Mouse (Mus musculus) stomach, embryonic 15.5 days (tissue): ENCODE measurements around the gene Midn. TPM values are rescaled to one million over a fixed set of nuclear protein-coding genes. Genes with fewer than 3 reads are reported as not detected.

Experiments used
- ATAC-seq: fragments of 200-750 bp; cut with Nextera tagmentation; 2 replicates; pipeline ENCODE4 v1.8.0; 2017; ENCODE audit warnings: low read depth, moderate number of reproducible peaks, moderate TSS enrichment; ENCODE audit not compliant: insufficient read depth, low FRiP score
- H3K27ac ChIP-seq: fragments of 300-500 bp; sonication (generic); 2 replicates; pipeline ENCODE4 v1.5.1; 2015; ENCODE audit warnings: mild to moderate bottlenecking, inconsistent platforms
- H3K27me3 ChIP-seq: fragments of 300-500 bp; sonication (generic); replicated peaks from 2 replicates; pipeline ENCODE4 v1.6.1; 2015; ENCODE audit warnings: inconsistent platforms
- H3K36me3 ChIP-seq: fragments of 300-500 bp; sonication (generic); 2 replicates; pipeline ENCODE4 v1.6.1; 2015; ENCODE audit warnings: inconsistent platforms
- H3K4me1 ChIP-seq: fragments of 300-500 bp; sonication (generic); 2 replicates; pipeline ENCODE4 v1.6.1; 2015; ENCODE audit warnings: inconsistent platforms
- H3K4me2 ChIP-seq: fragments of 300-500 bp; sonication (generic); 2 replicates; pipeline ENCODE4 v1.6.1; 2015; ENCODE audit warnings: mild to moderate bottlenecking, inconsistent platforms
- H3K4me3 ChIP-seq: fragments of 300-500 bp; sonication (generic); replicated peaks from 2 replicates; pipeline ENCODE4 v1.5.1; 2015; ENCODE audit warnings: inconsistent platforms
- H3K9ac ChIP-seq: fragments of 300-500 bp; sonication (generic); 2 replicates; pipeline ENCODE4 v1.6.1; 2015; ENCODE audit warnings: inconsistent platforms
- H3K9me3 ChIP-seq: fragments of 300-500 bp; sonication (generic); 2 replicates; pipeline ENCODE4 v1.6.1; 2016; ENCODE audit warnings: inconsistent platforms
- WGBS: fragments of 180-500 bp; shearing (Covaris S2); methylation state at CpG from one replicate; pipeline ENCODE4 v1.1.7; 2015; 5-methylcytosine and 5-hydroxymethylcytosine counted together
- polyA plus RNA-seq: library from polyadenylated mRNA; unstranded; fragments of >200 nt; fragmentation: Nextera tagmentation; extraction: Ambion mirVana; gene quantifications from 2 replicates; pipeline ENCODE4 v1.2.1, GENCODE M21; 2015

Gene Midn
- polyA plus RNA-seq, 1 experiment from 2014 or later = 16.0 TPM

GRCm38 (mm10) chr10:80153713-80154112 lies 5.6 kb downstream of the Midn start:
- H3K9ac ChIP-seq = peak overlapping the region; percentile 12; the same call in 1 of the 2 replicates
- H3K36me3 ChIP-seq = peaks cover 46% of the 10 kb centered on the region
- peak overlapping the region; percentile 79; the same call in 1 of the 2 replicates for H3K4me3 ChIP-seq
- H3K4me1 ChIP-seq = peaks cover 66% of the 10 kb centered on the region
- H3K9me3 ChIP-seq = no peaks in the 10 kb centered on the region
- 75% methylated on average over 19 of the region's 19 CpGs for WGBS
- peak overlapping the region; percentile 100 for H3K27ac ChIP-seq
- no peak for ATAC-seq
- H3K4me2 ChIP-seq = peak overlapping the region; percentile 84
- H3K27me3 ChIP-seq = no peaks in the 10 kb centered on the region

DNA sequence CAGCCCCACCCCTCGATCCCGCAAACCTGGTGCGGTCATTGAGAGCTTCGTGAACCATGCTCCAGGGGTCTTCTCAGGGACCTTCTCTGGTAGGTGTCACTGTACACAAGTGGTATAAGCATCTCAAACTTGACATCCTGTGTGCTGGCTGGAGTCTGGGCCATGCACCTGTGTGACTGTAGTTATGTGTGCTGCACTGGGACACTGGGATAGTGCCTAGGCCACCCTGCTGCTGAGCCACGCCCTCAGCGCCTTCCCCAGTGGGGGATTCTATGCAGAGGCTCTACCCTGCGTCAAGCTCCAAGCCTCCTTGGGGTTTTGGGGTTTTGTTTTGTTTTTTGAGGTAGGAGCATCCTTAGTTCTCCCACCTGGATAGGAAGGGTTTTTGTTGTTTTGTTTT lies 6.3 kb downstream of the Midn start:
- no peak for ATAC-seq
- 74% methylated on average over 7 of the region's 7 CpGs for WGBS
- no peak overlapping the region for H3K4me3 ChIP-seq
- peaks cover 73% of the 10 kb centered on the region for H3K4me1 ChIP-seq
- H3K9me3 ChIP-seq = no peaks in the 10 kb centered on the region
- H3K27ac ChIP-seq = peak overlapping the region; percentile 100
- peaks cover 46% of the 10 kb centered on the region for H3K36me3 ChIP-seq
- no peak overlapping the region for H3K9ac ChIP-seq
- no peaks in the 10 kb centered on the region for H3K27me3 ChIP-seq
- H3K4me2 ChIP-seq = peak overlapping the region; percentile 84; the same call in 1 of the 2 replicates

- peak overlapping the region; percentile 92 for H3K27ac ChIP-seq
- H3K9me3 ChIP-seq = no peaks in the 10 kb centered on the region
- no peak for ATAC-seq
- no peaks in the 10 kb centered on the region for H3K27me3 ChIP-seq
- no peak overlapping the region for H3K4me2 ChIP-seq
- no peak overlapping the region for H3K4me3 ChIP-seq
- WGBS = 55% methylated on average over 1 of the region's 1 CpGs
- H3K4me1 ChIP-seq = peaks cover 78% of the 10 kb centered on the region
- H3K9ac ChIP-seq = no peak overlapping the region
- H3K36me3 ChIP-seq = peaks cover 46% of the 10 kb centered on the region
Observed at GRCm38 (mm10) chr10:80155277-80155676, 7.2 kb downstream of the Midn start.

DNA sequence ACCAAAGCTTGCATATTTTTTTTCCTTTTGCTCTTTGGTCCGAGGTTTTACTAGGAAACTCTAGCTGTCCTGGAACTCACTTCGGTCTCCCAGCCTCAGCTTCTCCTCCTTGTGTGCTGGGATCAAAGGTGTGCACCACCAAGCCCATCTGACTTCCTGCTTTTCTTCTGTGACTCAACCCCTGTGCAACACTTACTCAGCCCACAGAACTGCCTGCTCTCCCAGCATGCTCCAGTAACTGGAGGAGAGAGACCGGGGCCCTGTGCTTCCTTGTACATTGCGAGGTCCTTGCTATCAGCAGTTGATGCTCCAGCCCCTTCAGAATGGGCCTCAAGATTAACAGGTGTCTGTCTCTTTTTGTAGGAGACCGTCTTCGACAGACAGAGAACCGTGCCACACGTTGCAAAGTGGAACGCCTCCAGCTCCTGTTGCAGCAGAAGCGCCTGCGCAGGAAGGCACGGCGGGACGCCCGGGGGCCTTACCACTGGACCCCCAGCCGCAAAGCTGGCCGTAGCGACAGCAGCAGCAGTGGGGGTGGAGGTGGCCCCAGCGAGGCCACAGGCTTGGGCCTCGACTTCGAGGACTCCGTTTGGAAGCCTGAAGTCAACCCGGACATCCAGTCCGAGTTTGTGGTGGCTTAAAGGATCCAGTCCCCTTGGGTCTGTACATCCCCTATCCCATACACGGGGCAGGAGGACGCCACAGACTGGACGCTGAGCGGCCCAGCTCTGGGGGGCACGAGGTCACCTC lies 8.1 kb downstream of the Midn start:
- Histone ChIP-seq H3K4me1 (peaks cover 87% of the 10 kb centered on the region), H3K4me2 (no peak overlapping the region), H3K27ac (peak overlapping the region; percentile 92), H3K9ac (no peak overlapping the region), H3K9me3 (no peaks in the 10 kb centered on the region), H3K36me3 (peaks cover 46% of the 10 kb centered on the region), H3K4me3 (no peak overlapping the region), H3K27me3 (no peaks in the 10 kb centered on the region)
- no peak for ATAC-seq
- WGBS = 79% methylated on average over 29 of the region's 29 CpGs

DNA sequence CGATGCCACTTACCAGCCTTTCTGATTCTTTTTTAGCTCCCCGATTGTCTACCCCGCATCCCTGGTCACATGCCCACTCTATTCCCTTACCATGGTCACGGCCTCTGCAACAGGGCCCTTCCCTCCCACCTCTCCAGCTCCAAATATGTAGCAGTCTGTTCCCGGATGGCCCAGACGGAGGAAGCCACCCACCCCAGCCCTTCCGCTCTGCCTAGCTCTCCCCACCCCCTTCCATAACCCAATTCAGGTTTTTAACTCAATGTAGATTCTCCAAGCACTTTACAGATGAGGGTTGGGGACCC lies 8.6 kb downstream of the Midn start:
- no peaks in the 10 kb centered on the region for H3K27me3 ChIP-seq
- WGBS = 60% methylated on average over 7 of the region's 7 CpGs
- H3K27ac ChIP-seq = peak overlapping the region; percentile 92
- H3K9me3 ChIP-seq = no peaks in the 10 kb centered on the region
- no peak for ATAC-seq
- H3K4me2 ChIP-seq = no peak overlapping the region
- no peak overlapping the region for H3K4me3 ChIP-seq
- peaks cover 46% of the 10 kb centered on the region for H3K36me3 ChIP-seq
- peaks cover 92% of the 10 kb centered on the region for H3K4me1 ChIP-seq
- no peak overlapping the region for H3K9ac ChIP-seq

- WGBS = 60% methylated on average over 15 of the region's 15 CpGs
- H3K9ac ChIP-seq = no peak overlapping the region
- no peak overlapping the region for H3K4me3 ChIP-seq
- peaks cover 46% of the 10 kb centered on the region for H3K36me3 ChIP-seq
- peak overlapping the region; percentile 92; the same call in 1 of the 2 replicates for H3K27ac ChIP-seq
- no peaks in the 10 kb centered on the region for H3K9me3 ChIP-seq
- no peak overlapping the region for H3K4me2 ChIP-seq
- ATAC-seq = no peak
- peaks cover 93% of the 10 kb centered on the region for H3K4me1 ChIP-seq
- no peaks in the 10 kb centered on the region for H3K27me3 ChIP-seq
Observed at GRCm38 (mm10) chr10:80157141-80157929, 9.3 kb downstream of the Midn start.

DNA sequence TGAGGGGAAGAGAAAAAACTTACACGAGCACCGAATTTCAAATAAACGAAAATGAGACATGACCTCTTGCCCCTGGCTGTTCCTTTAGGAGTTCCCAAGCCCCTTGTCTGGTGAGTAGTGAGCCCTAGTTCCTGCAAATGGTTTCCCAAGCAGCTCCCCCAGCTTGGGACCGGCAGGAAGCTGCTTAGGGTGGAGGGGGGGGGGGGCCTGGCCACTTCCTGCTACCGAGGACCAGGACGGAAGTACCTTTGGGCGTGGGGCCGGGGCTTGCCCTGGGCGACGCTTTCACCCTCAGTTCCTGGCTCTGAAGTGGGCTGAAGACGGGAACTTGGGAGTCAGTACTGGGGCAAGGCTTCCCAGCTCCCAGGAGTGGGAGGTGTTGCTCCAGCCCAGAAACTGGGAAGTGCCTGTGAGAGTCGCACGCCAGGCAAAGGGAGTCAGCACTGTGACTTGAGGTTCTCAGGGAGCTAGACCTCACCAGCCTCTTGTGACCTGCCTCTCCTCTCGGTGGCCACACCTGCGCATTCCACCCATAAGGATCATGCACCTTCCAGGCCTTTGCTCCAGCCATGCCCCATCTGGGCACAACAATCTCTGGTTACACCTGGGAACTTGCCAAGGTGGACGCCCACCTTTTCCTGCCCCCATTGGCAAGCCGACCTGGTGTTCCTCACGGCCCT lies 10.4 kb downstream of the Midn start:
- H3K4me3 ChIP-seq = no peak overlapping the region
- H3K4me1 ChIP-seq = peaks cover 93% of the 10 kb centered on the region
- peaks cover 41% of the 10 kb centered on the region for H3K36me3 ChIP-seq
- peak overlapping the region; percentile 92 for H3K27ac ChIP-seq
- no peak for ATAC-seq
- H3K4me2 ChIP-seq = peak overlapping the region; percentile 77
- no peaks in the 10 kb centered on the region for H3K27me3 ChIP-seq
- no peaks in the 10 kb centered on the region for H3K9me3 ChIP-seq
- H3K9ac ChIP-seq = no peak overlapping the region
- WGBS = 9% methylated on average over 18 of the region's 18 CpGs

DNA sequence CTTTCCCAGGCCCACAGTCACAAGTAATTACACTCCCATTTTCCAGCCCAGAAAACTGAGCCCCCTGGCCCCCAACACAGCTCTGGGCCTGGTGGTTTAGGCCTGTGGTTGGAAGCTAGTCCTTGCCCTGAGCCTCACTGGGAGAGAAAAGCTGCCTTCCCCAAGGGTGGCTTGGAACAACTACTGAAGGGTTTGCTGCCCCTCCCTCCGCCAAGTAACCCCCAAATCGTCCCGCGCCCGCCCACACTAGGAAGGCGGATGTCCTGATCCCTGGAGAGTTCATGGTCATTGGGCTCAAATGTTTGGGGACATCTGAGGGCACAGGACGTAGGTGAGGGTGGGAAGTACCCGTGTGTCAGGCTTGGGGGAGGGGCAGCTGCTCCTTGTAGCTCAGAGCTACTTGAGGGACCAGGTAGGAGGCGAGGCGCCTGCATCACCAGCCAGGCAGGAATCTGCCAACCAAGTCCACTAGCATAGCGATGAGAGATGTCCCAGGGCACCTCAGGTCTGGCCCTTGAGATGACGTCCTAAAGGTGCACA lies 11.0 kb downstream of the Midn start:
- Histone ChIP-seq H3K4me3 (peak overlapping the region; percentile 47), H3K9ac (peak overlapping the region; percentile 19; the same call in 1 of the 2 replicates), H3K9me3 (no peaks in the 10 kb centered on the region), H3K27ac (peak overlapping the region; percentile 92), H3K27me3 (no peaks in the 10 kb centered on the region), H3K4me1 (peaks cover 92% of the 10 kb centered on the region), H3K4me2 (peak overlapping the region; percentile 77), H3K36me3 (peaks cover 35% of the 10 kb centered on the region)
- ATAC-seq = peak; percentile 0; the same call in 1 of the 2 replicates
- WGBS = 10% methylated on average over 12 of the region's 12 CpGs

DNA sequence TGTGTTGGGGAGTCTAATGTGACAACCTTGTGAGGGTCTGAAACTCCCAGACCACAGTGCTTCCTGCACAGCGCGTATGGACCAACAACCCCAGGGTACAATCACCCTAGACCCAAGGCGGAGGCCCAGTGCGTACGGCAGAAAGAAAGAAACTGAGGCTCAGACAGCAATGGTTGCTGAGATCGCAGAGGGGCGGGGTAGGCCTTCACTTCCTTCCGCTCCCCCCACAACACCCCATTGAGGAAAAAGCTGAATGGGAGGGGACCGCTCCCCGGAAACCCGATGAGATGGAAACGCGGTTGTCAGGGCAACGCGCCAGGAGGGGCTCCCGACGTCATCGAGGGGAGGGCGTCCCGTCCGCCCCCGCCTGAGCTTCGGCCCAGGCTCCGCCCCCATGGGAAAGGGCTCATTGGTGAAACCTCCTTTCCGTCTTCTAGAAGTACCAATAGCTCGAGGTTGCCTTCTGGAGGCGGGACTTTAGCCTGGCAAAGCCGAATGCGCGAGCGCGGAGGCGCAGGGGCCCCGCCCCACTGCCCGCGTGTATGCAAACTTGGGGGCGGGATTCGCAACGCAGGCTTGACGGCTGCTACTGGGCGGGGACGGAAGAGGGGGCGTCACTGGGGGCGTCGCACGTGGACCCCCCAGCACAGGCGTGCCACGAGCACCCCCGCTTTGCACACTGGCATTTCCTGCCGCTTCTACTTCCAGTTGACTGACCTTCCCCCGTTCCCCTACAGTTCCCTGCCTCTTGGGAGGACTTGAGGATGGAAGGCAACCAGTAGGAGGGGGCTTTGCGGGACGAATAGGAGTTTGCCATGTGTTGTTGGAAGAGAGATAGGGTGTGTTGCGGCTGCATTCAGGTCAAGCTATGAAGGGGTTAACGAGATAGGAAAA lies 11.7 kb downstream of the Midn start:
- under 1% methylated on average over 55 of the region's 55 CpGs for WGBS
- ATAC-seq = peak; percentile 81
- no peaks in the 10 kb centered on the region for H3K27me3 ChIP-seq
- peak overlapping the region; percentile 19; the same call in 1 of the 2 replicates for H3K9ac ChIP-seq
- H3K4me1 ChIP-seq = peaks cover 92% of the 10 kb centered on the region
- H3K36me3 ChIP-seq = peaks cover 28% of the 10 kb centered on the region
- H3K27ac ChIP-seq = peak overlapping the region; percentile 92
- peak overlapping the region; percentile 77 for H3K4me2 ChIP-seq
- no peaks in the 10 kb centered on the region for H3K9me3 ChIP-seq
- peak overlapping the region; percentile 47 for H3K4me3 ChIP-seq

GRCm38 (mm10) chr10:80160455-80161371 lies 12.6 kb downstream of the Midn start:
- H3K4me3 ChIP-seq = peak overlapping the region; percentile 47
- H3K36me3 ChIP-seq = peaks cover 19% of the 10 kb centered on the region
- peak overlapping the region; percentile 92 for H3K27ac ChIP-seq
- peak overlapping the region; percentile 29; the same call in 1 of the 2 replicates for H3K9ac ChIP-seq
- peak; percentile 8; the same call in 1 of the 2 replicates for ATAC-seq
- no peaks in the 10 kb centered on the region for H3K9me3 ChIP-seq
- whole genome bisulfite sequencing = 2% methylated on average over 33 of the region's 33 CpGs
- H3K4me2 ChIP-seq = peak overlapping the region; percentile 77
- H3K27me3 ChIP-seq = no peaks in the 10 kb centered on the region
- H3K4me1 ChIP-seq = peaks cover 89% of the 10 kb centered on the region
